Mouse (Mus musculus): ENCODE results near the gene Gpatch11.
"Not testable (repeated sequence)": the region's sequence is repeated elsewhere in the genome, so short reads cannot be mapped to it uniquely, and the experiment has no call there.

Gpatch11 gene

GRCm38 (mm10) chr17:78834856-78835835 is at the start of gene Gpatch11, which contains the start of gene Heatr5b:
Gene Gpatch11, plus strand, starts transcription at chr17:78835567.
Gene Heatr5b, minus strand, starts transcription at chr17:78835364.
- in situ Hi-C loops (cut with MboI; ENCODE audit: unreplicated experiment in 2 of 2), result loop anchor here (5.0 to 25.0 kb wide), 2 partner anchors 102 to 1027 kb away; partner anchors contain the start of genes Cebpz (in 1 of the 2) and Ndufaf7 (in 1 of the 2)

GRCm38 (mm10) chr17:78788273-78788672 is 47.1 kb upstream of the Gpatch11 start:
- in situ Hi-C loops (cut with MboI; ENCODE audit: unreplicated experiment in 2 of 2), result not testable (repeated sequence)

DNA sequence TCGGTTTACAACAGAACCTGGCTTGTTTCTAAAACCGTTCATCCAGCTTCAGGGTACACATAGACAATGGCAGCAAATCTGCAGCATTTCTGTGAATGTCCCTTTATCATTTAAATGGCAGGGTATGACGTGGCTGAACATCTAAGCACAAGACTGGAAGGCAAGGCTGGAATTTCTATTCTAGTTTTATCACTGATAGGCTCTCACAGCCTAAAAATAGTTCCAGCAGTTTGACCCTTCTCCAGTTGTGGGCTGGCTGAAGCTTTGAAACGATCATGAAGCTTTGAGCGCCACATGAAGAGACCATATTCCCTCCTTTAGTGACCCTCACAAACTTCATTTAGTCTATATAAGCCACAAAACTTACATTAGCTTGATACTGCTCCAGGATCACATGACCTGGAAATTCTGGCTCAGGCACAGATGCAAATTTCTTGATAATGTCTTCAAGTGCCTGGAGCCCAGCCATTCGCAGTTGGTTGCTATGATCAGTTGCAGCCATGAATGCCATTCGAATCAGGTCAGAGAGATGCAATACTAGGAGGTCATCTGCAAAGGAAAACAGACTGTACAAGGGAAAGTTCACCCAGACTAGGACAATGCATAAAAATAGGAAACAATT is 44.2 kb upstream of the Gpatch11 start:
- in situ Hi-C loops (cut with MboI; ENCODE audit: unreplicated experiment in 2 of 2), result no loop called here

- in situ Hi-C loops (cut with MboI; ENCODE audit: unreplicated experiment in 2 of 2), result no loop called here
Measured at GRCm38 (mm10) chr17:78791690-78792070, 43.7 kb upstream of the Gpatch11 start.

DNA sequence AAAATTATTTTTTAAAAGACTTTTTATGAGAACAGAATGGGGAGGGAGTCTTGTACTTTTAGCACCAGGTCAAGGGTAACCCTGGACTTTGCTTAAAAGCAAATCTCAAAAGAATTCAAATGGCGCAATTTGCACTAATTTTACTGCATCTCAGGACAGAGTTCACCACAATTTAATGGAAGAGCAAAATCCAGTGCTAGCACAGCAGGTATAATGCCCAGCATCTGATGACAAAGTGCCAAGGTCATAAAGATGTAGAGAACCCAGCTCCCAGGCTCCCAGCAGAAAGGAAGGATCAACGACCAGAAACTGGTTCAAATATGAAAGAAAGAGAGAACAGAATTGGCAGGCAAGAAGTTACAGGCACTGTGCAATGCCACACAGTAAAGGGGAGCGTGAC is 43.2 kb upstream of the Gpatch11 start:
- in situ Hi-C loops (cut with MboI; ENCODE audit: unreplicated experiment in 2 of 2), result no loop called here

DNA sequence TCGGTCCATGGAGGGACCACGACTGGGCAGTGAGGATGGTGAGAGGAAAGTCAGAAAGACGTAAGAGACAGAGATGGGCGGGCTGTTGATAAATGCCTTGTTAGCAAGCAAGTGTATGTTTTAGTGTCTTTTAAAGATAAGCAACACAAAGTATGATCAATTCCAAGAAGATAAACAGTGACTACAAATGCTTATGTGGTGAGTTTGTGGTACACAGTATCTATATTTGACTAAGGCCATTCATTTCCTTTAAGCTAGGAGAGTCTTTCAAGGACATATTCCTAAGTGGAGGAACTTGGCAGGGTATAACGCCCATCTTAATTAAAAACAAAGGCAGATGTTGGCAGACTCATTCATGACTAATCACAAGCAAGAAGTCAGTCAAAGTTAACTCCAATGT is 41.0 kb upstream of the Gpatch11 start:
- in situ Hi-C loops (cut with MboI; ENCODE audit: unreplicated experiment in 2 of 2), result no loop called here

DNA sequence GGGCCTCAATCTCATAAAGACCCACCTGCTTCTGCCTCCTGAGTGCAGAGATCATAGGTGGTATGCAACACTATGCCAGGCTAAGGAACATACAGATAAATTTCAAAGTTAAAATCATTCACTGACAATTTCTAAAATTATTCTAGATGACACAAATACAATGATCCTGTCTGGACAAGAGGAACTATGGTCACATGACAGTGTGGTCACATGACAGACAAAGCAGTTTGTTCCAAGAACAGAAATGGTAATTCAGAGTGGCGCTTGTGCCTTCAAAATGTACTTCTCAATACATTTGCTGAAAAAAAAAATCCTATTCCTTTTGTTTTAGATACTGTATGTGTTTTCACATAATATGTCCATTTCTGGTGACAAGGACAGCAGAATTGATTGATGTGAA is 38.1 kb upstream of the Gpatch11 start:
- in situ Hi-C loops (cut with MboI; ENCODE audit: unreplicated experiment in 2 of 2), result no loop called here

DNA sequence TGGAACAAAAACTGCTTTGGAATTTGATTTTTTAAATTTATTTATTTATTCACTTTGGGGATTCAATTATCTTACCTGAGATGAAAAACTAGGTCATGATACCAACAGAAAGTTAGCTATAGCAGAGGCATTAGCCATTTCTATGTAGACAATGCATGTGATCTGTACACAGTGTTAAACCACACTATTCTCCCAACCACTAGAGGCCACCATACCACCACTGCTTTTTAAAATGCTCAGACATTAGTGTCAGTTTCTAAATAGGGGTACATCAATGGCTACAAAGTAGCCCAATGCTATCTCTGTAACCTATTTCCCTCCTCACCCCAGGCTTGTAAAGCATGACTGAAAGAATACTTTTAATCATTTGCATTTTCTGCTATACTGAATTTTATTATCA is 26.3 kb upstream of the Gpatch11 start:
- in situ Hi-C loops (cut with MboI; ENCODE audit: unreplicated experiment in 2 of 2), result loop anchor here (5.0 to 25.0 kb wide), 4 partner anchors 766 to 1028 kb away; partner anchors contain the start of gene Cyp1b1 (in 1 of the 2)

GRCm38 (mm10) chr17:78809582-78809981 is 25.8 kb upstream of the Gpatch11 start:
- in situ Hi-C loops (cut with MboI; ENCODE audit: unreplicated experiment in 2 of 2), result loop anchor here (5.0 to 25.0 kb wide), 4 partner anchors 765 to 1028 kb away; partner anchors contain the start of gene Cyp1b1 (in 1 of the 2)

GRCm38 (mm10) chr17:78824346-78824745 is 11.0 kb upstream of the Gpatch11 start:
- in situ Hi-C loops (cut with MboI; ENCODE audit: unreplicated experiment in 2 of 2), result loop anchor here in 1 of 2 experiments (25.0 kb wide), 2 partner anchors 888 to 1013 kb away; partner anchors contain the start of gene Cyp1b1

DNA sequence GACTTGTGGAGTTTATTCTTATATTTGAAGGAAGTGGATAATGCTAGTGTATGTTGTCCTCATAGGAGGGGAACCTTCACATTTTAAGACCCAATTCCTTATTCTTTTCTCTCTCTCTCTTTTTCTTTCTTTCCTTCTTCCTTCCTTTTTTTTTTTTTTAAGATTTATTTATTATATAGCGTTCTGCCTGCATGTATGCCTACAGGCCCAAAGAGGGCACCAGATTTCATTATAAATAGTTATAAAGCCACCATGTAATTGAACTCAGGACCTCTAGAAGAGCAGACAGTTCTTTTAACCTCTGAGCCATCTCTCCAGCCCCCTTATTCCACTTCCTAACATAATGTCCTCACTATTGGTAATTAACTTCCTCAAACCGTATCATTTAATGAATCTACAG is 689 bp downstream of the Gpatch11 start:
- in situ Hi-C loops (cut with MboI; ENCODE audit: unreplicated experiment in 2 of 2), result loop anchor here (5.0 to 25.0 kb wide), 2 partner anchors 101 to 1026 kb away; partner anchors contain the start of genes Cebpz (in 1 of the 2) and Ndufaf7 (in 1 of the 2)

GRCm38 (mm10) chr17:78842271-78842928 is 7.0 kb downstream of the Gpatch11 start:
- in situ Hi-C loops (cut with MboI; ENCODE audit: unreplicated experiment in 2 of 2), result loop anchor here in 1 of 2 experiments (25.0 kb wide), 1 partner anchor 1020 kb away; no protein-coding TSS in a partner anchor

- in situ Hi-C loops (cut with MboI; ENCODE audit: unreplicated experiment in 2 of 2), result no loop called here
Measured at GRCm38 (mm10) chr17:78856243-78856642, 20.9 kb downstream of the Gpatch11 start.

GRCm38 (mm10) chr17:78873886-78874285 is 38.5 kb downstream of the Gpatch11 start:
- in situ Hi-C loops (cut with MboI; ENCODE audit: unreplicated experiment in 2 of 2), result no loop called here

GRCm38 (mm10) chr17:78881878-78882304 is 46.5 kb downstream of the Gpatch11 start:
- in situ Hi-C loops (cut with MboI; ENCODE audit: unreplicated experiment in 2 of 2), result loop anchor here in 1 of 2 experiments (25.0 kb wide), 1 partner anchor 480 kb away; the partner anchor contains the start of gene Cdc42ep3

GRCm38 (mm10) chr17:78882401-78883112 is 47.2 kb downstream of the Gpatch11 start, which contains the start of gene Eif2ak2:
Gene Eif2ak2, minus strand, starts transcription at chr17:78882573.
- in situ Hi-C loops (cut with MboI; ENCODE audit: unreplicated experiment in 2 of 2), result loop anchor here in 1 of 2 experiments (25.0 kb wide), 1 partner anchor 480 kb away; the partner anchor contains the start of gene Cdc42ep3

GRCm38 (mm10) chr17:78883291-78883690 is 47.9 kb downstream of the Gpatch11 start:
- in situ Hi-C loops (cut with MboI; ENCODE audit: unreplicated experiment in 2 of 2), result loop anchor here in 1 of 2 experiments (25.0 kb wide), 1 partner anchor 479 kb away; the partner anchor contains the start of gene Cdc42ep3

GRCm38 (mm10) chr17:78885286-78886065 is 50.1 kb downstream of the Gpatch11 start:
- in situ Hi-C loops (cut with MboI; ENCODE audit: unreplicated experiment in 2 of 2), result loop anchor here in 1 of 2 experiments (25.0 kb wide), 1 partner anchor 477 kb away; the partner anchor contains the start of gene Cdc42ep3

All from v-Abl transformed pro-B cells (cell line).